Comparison of ENCODE assay signal across 9 mouse cellular contexts in genomic region chr15:83042655-83043361, GRCm38 (mm10). TPM values are rescaled to one million over a fixed set of nuclear protein-coding genes. Genes with fewer than 3 reads are reported as not detected.
DNase-seq lines count a peak whose midpoint lies in the region; ATAC-seq and TF ChIP-seq lines count a peak whose summit lies in the region.
"Had no signal": no experiment of that assay in that cellular context is flagged by ENCODE, and none has a peak within 500 bp of the region (broad histone marks: within the 10 kb centered on the region; RNA-seq: fewer than 3 reads in every experiment).

No protein-coding gene starts in this region.

- H3K36me3 ChIP-seq in kidney, embryonic 16.5 days (ENCODE audit: insufficient read depth, low read length) = no peaks in the 10 kb centered on the region
- H3K36me3 ChIP-seq in hindbrain, embryonic 16.5 days (ENCODE audit: control insufficient read depth, insufficient read depth, low read length) = no peaks in the 10 kb centered on the region

- intact Hi-C loops in gastrocnemius, adult 2 months (cut with DNase I) = no loop called here

- H3K9me3 ChIP-seq in kidney, embryonic 16.5 days (ENCODE audit: low read length) = no peaks in the 10 kb centered on the region; the same call in 1 of the 2 replicates
- H3K9me3 ChIP-seq in hindbrain, embryonic 16.5 days (ENCODE audit: control insufficient read depth, low read length) = no peaks in the 10 kb centered on the region; the same call in 1 of the 2 replicates

- H3K27me3 ChIP-seq in kidney, embryonic 16.5 days (ENCODE audit: insufficient read depth, low read length) = no peaks in the 10 kb centered on the region
- no peaks in the 10 kb centered on the region for H3K27me3 ChIP-seq in hindbrain, embryonic 16.5 days (replicated peaks; ENCODE audit: control insufficient read depth, insufficient read depth, low read length)
- H3K27me3 ChIP-seq: Patski had no signal

- H3K4me3 ChIP-seq in kidney, embryonic 16.5 days (ENCODE audit: low read length) = no peak overlapping the region
- H3K4me3 ChIP-seq in hindbrain, embryonic 16.5 days (ENCODE audit: low read length) = peak overlapping the region; percentile 9; the same call in 1 of the 2 replicates
- no peak overlapping the region for H3K4me3 ChIP-seq in gastrocnemius, adult 2 months

- no peak for ATAC-seq in kidney, embryonic 16.5 days (ENCODE audit: low FRiP score, low TSS enrichment)
- peak; percentile 64 for ATAC-seq in hindbrain, embryonic 16.5 days
- ATAC-seq: Patski had no signal

- H3K4me2 ChIP-seq in kidney, embryonic 16.5 days (replicated peaks; ENCODE audit: low read depth, low read length) = no peak overlapping the region
- H3K4me2 ChIP-seq in hindbrain, embryonic 16.5 days (ENCODE audit: low read length) = peak overlapping the region; percentile 50

- 26% methylated on average over 6 of the region's 6 CpGs for WGBS in kidney, embryonic 16.5 days
- 11% methylated on average over 6 of the region's 6 CpGs for WGBS in hindbrain, embryonic 16.5 days

- DNase-seq in kidney, postnatal 10 days = no peak
- DNase-seq in brain, adult 2 months (ENCODE audit: low read depth, low spot score) = peak; percentile 77
- peak; percentile 79 for DNase-seq in naive thymus-derived CD4-positive, alpha-beta T cell, adult 2 months (ENCODE audit: low read depth)
- no peak for DNase-seq in gastrocnemius, adult 2 months
- DNase-seq in ovary, postnatal 36 days (ENCODE audit: low spot score) = no peak
- DNase-seq in cerebellum, adult 18-20 months = no peak

- H3K4me1 ChIP-seq in kidney, embryonic 16.5 days (ENCODE audit: insufficient read depth, low read length) = peaks cover 27% of the 10 kb centered on the region
- peaks cover 15% of the 10 kb centered on the region for H3K4me1 ChIP-seq in hindbrain, embryonic 16.5 days (ENCODE audit: control insufficient read depth, insufficient read depth, low read depth, low read length)

- no peak overlapping the region for H3K27ac ChIP-seq in kidney, embryonic 16.5 days (ENCODE audit: low read length)
- peak overlapping the region; percentile 62 for H3K27ac ChIP-seq in hindbrain, embryonic 16.5 days (ENCODE audit: low read depth, low read length)
- no peak overlapping the region for H3K27ac ChIP-seq in gastrocnemius, adult 2 months

- TF ChIP-seq CTCF in gastrocnemius, adult 2 months (IDR thresholded peaks at IDR 0.05) = no peak

- H3K9ac ChIP-seq in kidney, embryonic 16.5 days (replicated peaks; ENCODE audit: low read length) = 0 out of 2 replicates have a peak overlapping the region, but pooled peaks have one; percentile 0
- H3K9ac ChIP-seq in hindbrain, embryonic 16.5 days (ENCODE audit: low read depth, low read length) = peak overlapping the region; percentile 42; the same call in 1 of the 2 replicates

RNA-seq across cellular contexts. Expression of gene Nfam1, which starts 9.7 kb away (rescaled TPM):
- 2.6 and 3.3 TPM in 2 replicates for polyA plus RNA-seq in kidney, embryonic 16.5 days (2015; fragmentation: Nextera tagmentation; extraction: Ambion mirVana)
- 2.2 and 2.5 TPM in 2 replicates for polyA plus RNA-seq in hindbrain, embryonic 16.5 days (2015; fragmentation: Nextera tagmentation; extraction: Ambion mirVana)
- under 1 TPM; 0.41 to 0.98 TPM for total RNA-seq in gastrocnemius, adult 2 months (2021)
- polyA plus RNA-seq: Patski had no signal

RNA-seq across cellular contexts. Expression of gene Serhl, which starts 46.5 kb away (rescaled TPM):
- 67.5 and 70.7 TPM in 2 replicates for polyA plus RNA-seq in kidney, embryonic 16.5 days (2015; fragmentation: Nextera tagmentation; extraction: Ambion mirVana)
- 34.2 and 36.4 TPM in 2 replicates for polyA plus RNA-seq in hindbrain, embryonic 16.5 days (2015; fragmentation: Nextera tagmentation; extraction: Ambion mirVana)
- 10 to 100 TPM; 22.8 to 29.1 TPM for total RNA-seq in gastrocnemius, adult 2 months (2021)

RNA-seq across cellular contexts. Expression of gene Tcf20, which starts 55.1 kb away (rescaled TPM):
- polyA plus RNA-seq in kidney, embryonic 16.5 days (2015; fragmentation: Nextera tagmentation; extraction: Ambion mirVana) = 7.3 and 8.3 TPM in 2 replicates
- 9.3 TPM in 2 replicates for polyA plus RNA-seq in hindbrain, embryonic 16.5 days (2015; fragmentation: Nextera tagmentation; extraction: Ambion mirVana)
- total RNA-seq in gastrocnemius, adult 2 months (2021) = 10 to 100 TPM; 28.9 to 33.6 TPM

Comparison
In these comparisons a context has a peak if more than half of its experiments do, and no peak if none do; other contexts are left out.
1. DNase-seq: peak in brain, adult 2 months (single experiment) and naive thymus-derived CD4-positive, alpha-beta T cell, adult 2 months (single experiment); none in kidney, postnatal 10 days (single experiment), gastrocnemius, adult 2 months (single experiment), ovary, postnatal 36 days (single experiment) and cerebellum, adult 18-20 months (0 of 2).